Mouse (Mus musculus): ENCODE measurements at regions not wholly inside any gene's neighbourhood (a gene's known extent, or its start where the extent isn't known, plus 50 kb on each side); places are given as distances from the start of the nearest gene placed in this dataset.
A peak's percentile ranks its signal among the peaks of the same experiment; 100 is the strongest.

DNA sequence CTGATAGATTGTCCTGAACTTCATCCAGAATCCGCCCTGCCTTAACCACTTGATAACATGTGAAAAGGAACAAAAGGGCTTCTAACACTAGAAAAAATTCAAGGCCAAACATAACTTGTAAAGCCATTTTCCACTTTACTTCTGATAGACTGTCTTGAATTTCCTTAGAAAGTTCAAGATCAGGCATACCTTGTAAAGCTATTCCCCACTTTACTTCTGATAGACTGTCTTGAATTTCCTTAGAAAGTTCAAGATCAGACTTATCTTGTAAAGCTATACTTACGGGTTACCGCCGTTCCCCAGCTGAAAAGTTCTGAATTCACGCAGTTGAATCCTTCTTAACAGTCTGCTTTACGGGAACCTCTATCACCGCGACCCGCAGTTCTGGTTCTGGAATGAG is 108.4 kb downstream of the Gm21913 start:
- peak; percentile 4 for DNase-seq
